Mouse (Mus musculus) cortical plate, adult 2 months (tissue): ENCODE data around the gene B130006D01Rik.

Experiments
- CTCF ChIP-seq: fragments of 200-500 bp; IDR thresholded peaks from 2 replicates; pipeline ENCODE4 v1.5.1; 2011; ENCODE audit warnings: mild to moderate bottlenecking, control low read depth, low read length; ENCODE audit not compliant: insufficient read depth; ENCODE audit errors: extremely low read depth
- POLR2A ChIP-seq: fragments of 200-500 bp; IDR thresholded peaks from 2 replicates; pipeline ENCODE4 v1.6.1; 2011; ENCODE audit warnings: mild to moderate bottlenecking, low read length, control low read depth; ENCODE audit not compliant: insufficient read depth; ENCODE audit errors: extremely low read depth

- TF ChIP-seq POLR2A (no peak), CTCF (no peak)
These were observed 7.3 kb upstream of the B130006D01Rik start for GRCm38 (mm10) chr11:95716136-95716535.
